Mouse (Mus musculus): ENCODE measurements at regions not wholly inside any gene's neighbourhood (a gene's known extent, or its start where the extent isn't known, plus 50 kb on each side); places are given as distances from the start of the nearest gene placed in this dataset.

GRCm38 (mm10) chr1:119143808-119144207, 90.4 kb upstream of the Gli2 start:
- ATAC-seq (ENCODE audit: insufficient number of reproducible peaks, insufficient read depth, low FRiP score, low TSS enrichment): no peak
- 48% methylated on average over 11 of the region's 11 CpGs for WGBS
- Histone ChIP-seq H3K4me2 (replicated peaks) (no peak overlapping the region), H3K9ac (no peak overlapping the region), H3K9me3 (no peaks in the 10 kb centered on the region), H3K36me3 (no peaks in the 10 kb centered on the region), H3K4me1 (0 out of 2 replicates have a peak, but pooled peaks cover 4% of the 10 kb centered on the region), H3K27ac (no peak overlapping the region; the same call in 1 of the 2 replicates), H3K27me3 (no peaks in the 10 kb centered on the region), H3K4me3 (no peak overlapping the region)

GRCm38 (mm10) chr1:119129039-119129438, 75.6 kb upstream of the Gli2 start:
- Histone ChIP-seq H3K9me3 (no peaks in the 10 kb centered on the region), H3K4me2 (replicated peaks) (no peak overlapping the region), H3K27me3 (no peaks in the 10 kb centered on the region), H3K9ac (no peak overlapping the region), H3K27ac (no peak overlapping the region), H3K4me3 (no peak overlapping the region), H3K4me1 (no peaks in the 10 kb centered on the region), H3K36me3 (no peaks in the 10 kb centered on the region)
- 87% methylated on average over 3 of the region's 3 CpGs for WGBS
- ATAC-seq (ENCODE audit: insufficient number of reproducible peaks, insufficient read depth, low FRiP score, low TSS enrichment): no peak

- Histone ChIP-seq H3K4me2 (replicated peaks) (no peak overlapping the region), H3K36me3 (no peaks in the 10 kb centered on the region), H3K9me3 (no peaks in the 10 kb centered on the region), H3K4me3 (no peak overlapping the region), H3K27ac (no peak overlapping the region), H3K9ac (no peak overlapping the region), H3K4me1 (no peaks in the 10 kb centered on the region), H3K27me3 (no peaks in the 10 kb centered on the region)
- WGBS: 42% methylated on average over 6 of the region's 6 CpGs
- ATAC-seq (ENCODE audit: insufficient number of reproducible peaks, insufficient read depth, low FRiP score, low TSS enrichment): no peak
Measured at GRCm38 (mm10) chr1:119125561-119125960, 72.1 kb upstream of the Gli2 start.

- no peak for ATAC-seq (ENCODE audit: insufficient number of reproducible peaks, insufficient read depth, low FRiP score, low TSS enrichment)
- no peaks in the 10 kb centered on the region for H3K9me3 ChIP-seq
- H3K4me3 ChIP-seq: no peak overlapping the region
- H3K36me3 ChIP-seq: no peaks in the 10 kb centered on the region
- WGBS: 86% methylated on average over 4 of the region's 4 CpGs
- no peaks in the 10 kb centered on the region for H3K4me1 ChIP-seq
- no peak overlapping the region for H3K4me2 ChIP-seq (replicated peaks)
- no peaks in the 10 kb centered on the region for H3K27me3 ChIP-seq
- no peak overlapping the region for H3K9ac ChIP-seq
- H3K27ac ChIP-seq: no peak overlapping the region
Measured at GRCm38 (mm10) chr1:119124798-119125197, 71.4 kb upstream of the Gli2 start.

GRCm38 (mm10) chr1:119124063-119124462, 70.6 kb upstream of the Gli2 start:
- H3K36me3 ChIP-seq: no peaks in the 10 kb centered on the region
- H3K9me3 ChIP-seq: no peaks in the 10 kb centered on the region
- 75% methylated on average over 2 of the region's 2 CpGs for WGBS
- no peaks in the 10 kb centered on the region for H3K4me1 ChIP-seq
- H3K4me2 ChIP-seq (replicated peaks): no peak overlapping the region
- H3K4me3 ChIP-seq: no peak overlapping the region
- no peak overlapping the region for H3K9ac ChIP-seq
- H3K27ac ChIP-seq: no peak overlapping the region
- H3K27me3 ChIP-seq: no peaks in the 10 kb centered on the region
- no peak for ATAC-seq (ENCODE audit: insufficient number of reproducible peaks, insufficient read depth, low FRiP score, low TSS enrichment)

- Histone ChIP-seq H3K27me3 (no peaks in the 10 kb centered on the region), H3K9ac (no peak overlapping the region), H3K9me3 (no peaks in the 10 kb centered on the region), H3K36me3 (no peaks in the 10 kb centered on the region), H3K27ac (no peak overlapping the region), H3K4me1 (no peaks in the 10 kb centered on the region), H3K4me2 (replicated peaks) (no peak overlapping the region), H3K4me3 (no peak overlapping the region)
- 49% methylated on average over 3 of the region's 3 CpGs for WGBS
- ATAC-seq (ENCODE audit: insufficient number of reproducible peaks, insufficient read depth, low FRiP score, low TSS enrichment): no peak
Measured at GRCm38 (mm10) chr1:119123402-119123801, 70.0 kb upstream of the Gli2 start.

GRCm38 (mm10) chr1:119122975-119123374, 69.6 kb upstream of the Gli2 start:
- H3K27ac ChIP-seq: no peak overlapping the region
- H3K9ac ChIP-seq: no peak overlapping the region
- H3K27me3 ChIP-seq: no peaks in the 10 kb centered on the region
- no peaks in the 10 kb centered on the region for H3K36me3 ChIP-seq
- no peaks in the 10 kb centered on the region for H3K9me3 ChIP-seq
- H3K4me1 ChIP-seq: no peaks in the 10 kb centered on the region
- WGBS: 70% methylated on average over 6 of the region's 6 CpGs
- no peak overlapping the region for H3K4me2 ChIP-seq (replicated peaks)
- ATAC-seq (ENCODE audit: insufficient number of reproducible peaks, insufficient read depth, low FRiP score, low TSS enrichment): no peak
- H3K4me3 ChIP-seq: no peak overlapping the region

- no peak for ATAC-seq (ENCODE audit: insufficient number of reproducible peaks, insufficient read depth, low FRiP score, low TSS enrichment)
- Histone ChIP-seq H3K9me3 (no peaks in the 10 kb centered on the region), H3K36me3 (no peaks in the 10 kb centered on the region), H3K27ac (no peak overlapping the region), H3K27me3 (no peaks in the 10 kb centered on the region; the same call in 1 of the 2 replicates), H3K9ac (no peak overlapping the region), H3K4me1 (no peaks in the 10 kb centered on the region), H3K4me2 (replicated peaks) (no peak overlapping the region), H3K4me3 (no peak overlapping the region)
- WGBS: 39% methylated on average over 8 of the region's 8 CpGs
Measured at GRCm38 (mm10) chr1:119119863-119120569, 66.6 kb upstream of the Gli2 start.

- H3K36me3 ChIP-seq: no peaks in the 10 kb centered on the region
- no peak overlapping the region for H3K4me3 ChIP-seq
- H3K27ac ChIP-seq: no peak overlapping the region
- H3K27me3 ChIP-seq: no peaks in the 10 kb centered on the region; the same call in 1 of the 2 replicates
- 79% methylated on average over 7 of the region's 7 CpGs for WGBS
- H3K4me2 ChIP-seq (replicated peaks): no peak overlapping the region
- no peak overlapping the region for H3K9ac ChIP-seq
- no peaks in the 10 kb centered on the region for H3K4me1 ChIP-seq
- no peak for ATAC-seq (ENCODE audit: insufficient number of reproducible peaks, insufficient read depth, low FRiP score, low TSS enrichment)
- no peaks in the 10 kb centered on the region for H3K9me3 ChIP-seq
Measured at GRCm38 (mm10) chr1:119115106-119115674, 61.8 kb upstream of the Gli2 start.

- 89% methylated on average over 9 of the region's 9 CpGs for WGBS
- H3K4me2 ChIP-seq (replicated peaks): no peak overlapping the region
- H3K4me3 ChIP-seq: no peak overlapping the region
- H3K36me3 ChIP-seq: no peaks in the 10 kb centered on the region
- H3K9ac ChIP-seq: no peak overlapping the region
- H3K9me3 ChIP-seq: no peaks in the 10 kb centered on the region
- no peaks in the 10 kb centered on the region for H3K27me3 ChIP-seq
- ATAC-seq (ENCODE audit: insufficient number of reproducible peaks, insufficient read depth, low FRiP score, low TSS enrichment): no peak
- H3K4me1 ChIP-seq: 0 out of 2 replicates have a peak, but pooled peaks cover 6% of the 10 kb centered on the region
- no peak overlapping the region for H3K27ac ChIP-seq
Measured at GRCm38 (mm10) chr1:119108578-119108977, 55.2 kb upstream of the Gli2 start.

GRCm38 (mm10) chr1:119106246-119106975, 53.0 kb upstream of the Gli2 start:
- WGBS: 61% methylated on average over 18 of the region's 18 CpGs
- Histone ChIP-seq H3K9ac (no peak overlapping the region), H3K27me3 (no peaks in the 10 kb centered on the region), H3K9me3 (no peaks in the 10 kb centered on the region), H3K4me3 (no peak overlapping the region), H3K4me2 (replicated peaks) (no peak overlapping the region), H3K36me3 (no peaks in the 10 kb centered on the region), H3K27ac (no peak overlapping the region), H3K4me1 (0 out of 2 replicates have a peak, but pooled peaks cover 6% of the 10 kb centered on the region)
- no peak for ATAC-seq (ENCODE audit: insufficient number of reproducible peaks, insufficient read depth, low FRiP score, low TSS enrichment)

Measured in embryonic facial prominence, embryonic 12.5 days (tissue).